Comparison of ENCODE assay signal across 9 mouse cellular contexts in genomic region chr4:149846861-149847631, GRCm38 (mm10).
DNase-seq lines count a peak whose midpoint lies in the region; ATAC-seq and TF ChIP-seq lines count a peak whose summit lies in the region.
"Had no signal": no experiment of that assay in that cellular context is flagged by ENCODE, and none has a peak within 500 bp of the region (broad histone marks: within the 10 kb centered on the region; RNA-seq: fewer than 3 reads in every experiment).

No protein-coding gene starts in this region.

- H3K4me1 ChIP-seq in limb, embryonic 10.5 days: peaks cover 10% of the 10 kb centered on the region
- peaks cover 5% of the 10 kb centered on the region; the same call in 1 of the 2 replicates for H3K4me1 ChIP-seq in stomach, postnatal 0 days (replicated peaks; ENCODE audit: control insufficient read depth, insufficient read depth)
- peaks cover 6% of the 10 kb centered on the region for H3K4me1 ChIP-seq in thymus, adult 2 months (replicated peaks; ENCODE audit: control insufficient read depth, insufficient read depth, low read length)
- H3K4me1 ChIP-seq: liver, embryonic 13.5 days had no signal

- WGBS in limb, embryonic 10.5 days: 82% methylated on average over 22 of the region's 22 CpGs
- WGBS in stomach, postnatal 0 days: 52% methylated on average over 22 of the region's 22 CpGs
- 77% methylated on average over 22 of the region's 22 CpGs for WGBS in thymus, adult 2 months

- no peak overlapping the region for H3K9ac ChIP-seq in stomach, postnatal 0 days (ENCODE audit: low read length)
- H3K9ac ChIP-seq: liver, embryonic 13.5 days had no signal

- TF ChIP-seq EP300 in stomach, postnatal 0 days (optimal IDR thresholded peaks at IDR 0.05): no peak

- no peaks in the 10 kb centered on the region for H3K9me3 ChIP-seq in limb, embryonic 10.5 days (replicated peaks)
- no peaks in the 10 kb centered on the region for H3K9me3 ChIP-seq in stomach, postnatal 0 days (ENCODE audit: control insufficient read depth, low read length)
- H3K9me3 ChIP-seq: liver, embryonic 13.5 days had no signal

- no peak for TF ChIP-seq CTCF in stomach, postnatal 0 days (IDR thresholded peaks at IDR 0.05; ENCODE audit: low read depth)
- no peak for TF ChIP-seq CTCF in thymus, adult 2 months (IDR thresholded peaks at IDR 0.05; ENCODE audit: borderline replicate concordance, control insufficient read depth, extremely low read depth, insufficient read depth, low read length, poor library complexity)

- no peak overlapping the region for H3K4me2 ChIP-seq in stomach, postnatal 0 days (replicated peaks; ENCODE audit: low read depth)
- H3K4me2 ChIP-seq: liver, embryonic 13.5 days had no signal

- H3K4me3 ChIP-seq in limb, embryonic 10.5 days: no peak overlapping the region
- H3K4me3 ChIP-seq in stomach, postnatal 0 days (ENCODE audit: low read depth, low read length): no peak overlapping the region
- H3K4me3 ChIP-seq in thymus, adult 2 months (ENCODE audit: control insufficient read depth, insufficient read depth, low read length): no peak overlapping the region
- H3K4me3 ChIP-seq: liver, embryonic 13.5 days had no signal

- peak; percentile 45 to 48 for DNase-seq in cerebellum, postnatal 14 days
- no peak for DNase-seq in cerebellum, postnatal 36 days
- peak; percentile 48 for DNase-seq in testis, postnatal 14 days (ENCODE audit: low spot score)
- DNase-seq in testis, postnatal 10 days (ENCODE audit: low spot score): no peak
- no peak for DNase-seq in limb, embryonic 10.5 days (ENCODE audit: low spot score)
- peak; percentile 42 for DNase-seq in stomach, postnatal 0 days (ENCODE audit: low spot score)
- DNase-seq in thymus, adult 2 months: no peak
- no peak for DNase-seq in thymus, postnatal 4 days
- DNase-seq: liver, embryonic 13.5 days had no signal

- H3K36me3 ChIP-seq in limb, embryonic 10.5 days: no peaks in the 10 kb centered on the region
- no peaks in the 10 kb centered on the region for H3K36me3 ChIP-seq in stomach, postnatal 0 days (ENCODE audit: control insufficient read depth, insufficient read depth, low read length)
- H3K36me3 ChIP-seq in thymus, adult 2 months (ENCODE audit: control insufficient read depth, insufficient read depth, low read length): no peaks in the 10 kb centered on the region
- H3K36me3 ChIP-seq: liver, embryonic 13.5 days had no signal

- no peak for TF ChIP-seq POLR2A in thymus, adult 2 months (IDR thresholded peaks at IDR 0.05; ENCODE audit: control insufficient read depth, extremely low read depth, insufficient read depth, low read length, poor library complexity)

- ATAC-seq in stomach, postnatal 0 days (ENCODE audit: low FRiP score, low TSS enrichment): peak; percentile 59

- H3K27me3 ChIP-seq in limb, embryonic 10.5 days (ENCODE audit: low read depth, poor library complexity, severe bottlenecking): no peaks in the 10 kb centered on the region
- no peaks in the 10 kb centered on the region for H3K27me3 ChIP-seq in stomach, postnatal 0 days (ENCODE audit: control insufficient read depth, insufficient read depth, low read length)
- H3K27me3 ChIP-seq in thymus, adult 2 months (ENCODE audit: control insufficient read depth, insufficient read depth, low read length): no peaks in the 10 kb centered on the region

- peak overlapping the region; percentile 50 for H3K27ac ChIP-seq in limb, embryonic 10.5 days
- H3K27ac ChIP-seq in stomach, postnatal 0 days (replicated peaks): peak overlapping the region; percentile 61
- no peak overlapping the region for H3K27ac ChIP-seq in thymus, adult 2 months (ENCODE audit: control insufficient read depth, insufficient read depth, low read length)
- H3K27ac ChIP-seq: liver, embryonic 13.5 days had no signal

Comparison
In these comparisons a context has a peak if more than half of its experiments do, and no peak if none do; other contexts are left out.
1. DNase-seq: peak in cerebellum, postnatal 14 days (2 of 2), testis, postnatal 14 days (single experiment) and stomach, postnatal 0 days (single experiment); none in cerebellum, postnatal 36 days (0 of 2), testis, postnatal 10 days (single experiment), limb, embryonic 10.5 days (single experiment), thymus, adult 2 months (single experiment) and thymus, postnatal 4 days (single experiment).